Mouse (Mus musculus): ENCODE results near the gene 1700080E11Rik.
"Not testable (repeated sequence)": the region's sequence is repeated elsewhere in the genome, so short reads cannot be mapped to it uniquely, and the experiment has no call there.

The 1700080E11Rik gene

GRCm38 (mm10) chr9:105144992-105145391 lies at the start of gene 1700080E11Rik:
TSS of gene 1700080E11Rik (minus strand) at chr9:105145092.
- no peak for DNase-seq (ENCODE audit: low spot score)

GRCm38 (mm10) chr9:105186725-105187124 lies 41.8 kb upstream of the 1700080E11Rik start:
- DNase-seq (ENCODE audit: low spot score) = no peak

- no peak for DNase-seq (ENCODE audit: low spot score)
Observed at GRCm38 (mm10) chr9:105182392-105182791, 37.5 kb upstream of the 1700080E11Rik start.

GRCm38 (mm10) chr9:105139204-105139603 lies 5.7 kb downstream of the 1700080E11Rik start:
- DNase-seq (ENCODE audit: low spot score) = no peak

GRCm38 (mm10) chr9:105136404-105136803 lies 8.5 kb downstream of the 1700080E11Rik start:
- no peak for DNase-seq (ENCODE audit: low spot score)

- no peak for DNase-seq (ENCODE audit: low spot score)
Observed at GRCm38 (mm10) chr9:105134536-105134935, 10.4 kb downstream of the 1700080E11Rik start.

- DNase-seq (ENCODE audit: low spot score) = no peak
Observed at GRCm38 (mm10) chr9:105132002-105132367, 12.9 kb downstream of the 1700080E11Rik start.

- DNase-seq (ENCODE audit: low spot score) = peak; percentile 90
Observed at GRCm38 (mm10) chr9:105131253-105132001, 13.5 kb downstream of the 1700080E11Rik start, which contains the start of gene Nudt16. TSS of gene Nudt16 (minus strand) at chr9:105131824.

GRCm38 (mm10) chr9:105130331-105130730 lies 14.6 kb downstream of the 1700080E11Rik start:
- DNase-seq (ENCODE audit: low spot score) = no peak

- DNase-seq (ENCODE audit: low spot score) = not testable (repeated sequence)
Observed at GRCm38 (mm10) chr9:105125206-105125605, 19.7 kb downstream of the 1700080E11Rik start.

GRCm38 (mm10) chr9:105103893-105104292 lies 41.0 kb downstream of the 1700080E11Rik start:
- no peak for DNase-seq (ENCODE audit: low spot score)

GRCm38 (mm10) chr9:105101911-105102310 lies 43.0 kb downstream of the 1700080E11Rik start:
- DNase-seq (ENCODE audit: low spot score) = no peak

- no peak for DNase-seq (ENCODE audit: low spot score)
Observed at GRCm38 (mm10) chr9:105100807-105101570, 43.9 kb downstream of the 1700080E11Rik start.
